ENCODE assay signal across 8 mouse cellular contexts in the genomic region with DNA sequence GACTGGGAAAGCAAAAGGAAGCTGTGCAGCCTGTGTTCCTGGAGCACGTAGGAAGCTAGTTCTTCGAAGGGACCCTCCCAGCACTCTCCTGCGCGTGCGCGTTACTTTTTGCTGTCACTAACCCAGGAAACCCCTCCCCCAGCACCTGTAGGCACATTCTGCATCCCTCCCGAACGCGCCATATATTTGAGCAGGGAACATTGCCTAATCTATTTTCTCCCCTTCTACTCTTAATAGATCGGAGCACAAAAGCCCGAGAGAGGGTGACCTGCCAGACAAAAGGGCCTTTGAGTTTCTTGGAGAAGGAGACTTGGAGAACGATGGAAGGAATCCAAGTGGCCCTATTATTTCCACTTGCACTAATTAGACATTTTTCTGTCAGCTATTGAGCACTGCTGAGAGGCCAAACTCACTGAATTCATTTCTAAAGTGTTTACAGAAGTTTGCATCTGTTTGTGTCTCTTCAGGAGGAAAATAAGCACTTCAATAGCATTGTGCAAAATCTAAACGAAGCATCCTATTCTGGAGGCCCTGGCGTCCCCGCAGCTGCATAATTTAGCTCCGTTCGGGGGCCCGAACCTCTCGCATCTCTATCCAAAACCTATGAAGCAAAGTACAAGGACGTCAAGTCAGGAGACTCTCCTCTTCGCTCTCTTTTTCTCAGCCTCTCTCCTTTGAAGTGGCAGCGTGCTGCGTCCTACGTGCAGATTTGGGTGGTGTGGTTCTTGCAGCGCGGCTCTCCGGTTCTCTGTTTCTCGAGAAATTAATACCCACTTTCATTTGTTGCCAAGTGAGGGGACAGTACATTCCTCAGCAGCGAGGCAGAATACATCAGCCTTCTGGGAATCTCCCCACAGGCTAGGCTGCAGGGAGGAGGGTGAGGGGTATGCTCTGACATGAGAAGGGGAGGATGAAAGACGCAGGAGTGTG.
DNase-seq lines count a peak whose midpoint lies in the region; ATAC-seq lines count a peak whose summit lies in the region.

No protein-coding gene starts in this region.

- H3K4me2 ChIP-seq in hindbrain, embryonic 12.5 days (replicated peaks) = peak overlapping the region; percentile 53
- peak overlapping the region; percentile 40 for H3K4me2 ChIP-seq in neural tube, embryonic 11.5 days (ENCODE audit: low read depth)

- no peak overlapping the region for H3K27ac ChIP-seq in heart, embryonic 10.5 days
- H3K27ac ChIP-seq in hindbrain, embryonic 12.5 days = peak overlapping the region; percentile 80
- H3K27ac ChIP-seq in neural tube, embryonic 11.5 days (ENCODE audit: low read depth, low read length) = peak overlapping the region; percentile 61

- no peaks in the 10 kb centered on the region for H3K36me3 ChIP-seq in heart, embryonic 10.5 days
- H3K36me3 ChIP-seq in hindbrain, embryonic 12.5 days = no peaks in the 10 kb centered on the region
- H3K36me3 ChIP-seq in neural tube, embryonic 11.5 days (ENCODE audit: control insufficient read depth, insufficient read depth, low read length) = no peaks in the 10 kb centered on the region

- no peaks in the 10 kb centered on the region for H3K9me3 ChIP-seq in heart, embryonic 10.5 days
- H3K9me3 ChIP-seq in hindbrain, embryonic 12.5 days (replicated peaks) = no peaks in the 10 kb centered on the region
- no peaks in the 10 kb centered on the region for H3K9me3 ChIP-seq in neural tube, embryonic 11.5 days (ENCODE audit: control insufficient read depth, low read length)

- 0 out of 2 replicates have a peak, but pooled peaks cover 5% of the 10 kb centered on the region for H3K4me1 ChIP-seq in heart, embryonic 10.5 days
- H3K4me1 ChIP-seq in hindbrain, embryonic 12.5 days = peaks cover 20% of the 10 kb centered on the region
- H3K4me1 ChIP-seq in neural tube, embryonic 11.5 days (ENCODE audit: control insufficient read depth, insufficient read depth, low read length) = peaks cover 10% of the 10 kb centered on the region

- peak; percentile 78 for DNase-seq in heart, embryonic 10.5 days (ENCODE audit: low spot score)
- no peak for DNase-seq in heart, adult 18-20 months
- DNase-seq in embryo, embryonic 11 days = peak; percentile 89
- DNase-seq in left cerebral cortex, postnatal 10 days (ENCODE audit: extremely low spot score in 1 of 2, low spot score in 2 of 2) = peak; percentile 52 to 63
- peak; percentile 84 for DNase-seq in neural tube, embryonic 11.5 days (ENCODE audit: low spot score)
- no peak for DNase-seq in cerebellum, adult 18-20 months
- no peak for DNase-seq in gastrocnemius, adult 18-20 months (ENCODE audit: low spot score)

- peak; percentile 89 for ATAC-seq in hindbrain, embryonic 12.5 days (ENCODE audit: low FRiP score)
- ATAC-seq in neural tube, embryonic 11.5 days (ENCODE audit: insufficient read depth, low FRiP score, low TSS enrichment) = peak; percentile 79

- peaks cover 11% of the 10 kb centered on the region for H3K27me3 ChIP-seq in heart, embryonic 10.5 days (ENCODE audit: insufficient read depth, poor library complexity, severe bottlenecking)
- 0 out of 2 replicates have a peak, but pooled peaks cover 11% of the 10 kb centered on the region for H3K27me3 ChIP-seq in hindbrain, embryonic 12.5 days
- H3K27me3 ChIP-seq in neural tube, embryonic 11.5 days (ENCODE audit: control insufficient read depth, insufficient read depth, low read length) = no peaks in the 10 kb centered on the region

- peak overlapping the region; percentile 49 for H3K4me3 ChIP-seq in heart, embryonic 10.5 days
- peak overlapping the region; percentile 18 for H3K4me3 ChIP-seq in hindbrain, embryonic 12.5 days
- H3K4me3 ChIP-seq in neural tube, embryonic 11.5 days (ENCODE audit: low read depth, low read length) = no peak overlapping the region

- intact Hi-C loops in left cerebral cortex, postnatal 10 days (cut with DNase I) = no loop called here

- WGBS in heart, embryonic 10.5 days = 25% methylated on average over 30 of the region's 30 CpGs
- WGBS in hindbrain, embryonic 12.5 days = 4% methylated on average over 30 of the region's 30 CpGs
- WGBS in neural tube, embryonic 11.5 days = 8% methylated on average over 30 of the region's 30 CpGs

- peak overlapping the region; percentile 38; the same call in 1 of the 2 replicates for H3K9ac ChIP-seq in hindbrain, embryonic 12.5 days
- peak overlapping the region; percentile 22; the same call in 1 of the 2 replicates for H3K9ac ChIP-seq in neural tube, embryonic 11.5 days (ENCODE audit: low read length)

Comparison
In these comparisons a context has a peak if more than half of its experiments do, and no peak if none do; other contexts are left out.
1. DNase-seq: peak in heart, embryonic 10.5 days (single experiment), embryo, embryonic 11 days (single experiment), left cerebral cortex, postnatal 10 days (2 of 2) and neural tube, embryonic 11.5 days (single experiment); none in heart, adult 18-20 months (0 of 2), cerebellum, adult 18-20 months (0 of 2) and gastrocnemius, adult 18-20 months (single experiment).